Mouse (Mus musculus): Measurements from ENCODE around the gene Trim2. TPM values are rescaled to one million over a fixed set of nuclear protein-coding genes. Genes with fewer than 3 reads are reported as not detected.

Trim2 gene
- polyA plus RNA-seq, 1 experiment from 2014 or later = 8.0 TPM

DNA sequence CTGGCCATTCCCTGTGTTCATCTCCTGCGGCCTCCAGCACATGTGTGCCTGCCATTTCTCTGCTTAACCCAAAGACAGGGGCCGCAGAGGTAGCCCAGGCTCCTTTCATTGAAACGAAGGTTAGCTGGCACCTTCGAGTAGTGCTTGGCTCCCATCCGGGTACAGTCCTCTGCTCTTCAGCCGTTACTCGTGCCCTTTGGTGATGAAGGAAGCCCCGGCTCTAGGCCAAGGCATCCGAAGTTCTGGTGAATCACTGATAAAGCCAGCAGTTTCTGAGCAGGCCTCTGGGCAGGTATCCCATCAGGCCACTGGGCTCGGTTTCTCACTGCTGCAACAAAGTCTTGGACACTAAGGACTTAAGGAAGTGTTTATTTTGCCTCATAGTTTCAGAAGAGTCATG, 34.9 kb downstream of the Trim2 start:
- no peak overlapping the region for H3K27ac ChIP-seq
- WGBS = 89% methylated on average over 10 of the region's 10 CpGs
- peaks cover 25% of the 10 kb centered on the region for H3K4me1 ChIP-seq
- DNase-seq (ENCODE audit: low spot score) = no peak
- H3K27me3 ChIP-seq (ENCODE audit: insufficient read depth, poor library complexity, severe bottlenecking) = peaks cover 15% of the 10 kb centered on the region; the same call in 1 of the 2 replicates
- H3K4me3 ChIP-seq = no peak overlapping the region
- H3K36me3 ChIP-seq = no peaks in the 10 kb centered on the region
- H3K9me3 ChIP-seq = no peaks in the 10 kb centered on the region

GRCm38 (mm10) chr3:84271058-84271457, 35.6 kb downstream of the Trim2 start:
- Histone ChIP-seq H3K27ac (peak overlapping the region; percentile 30; the same call in 1 of the 2 replicates), H3K9me3 (no peaks in the 10 kb centered on the region), H3K27me3 (ENCODE audit: insufficient read depth, poor library complexity, severe bottlenecking) (peaks cover 23% of the 10 kb centered on the region), H3K4me1 (peaks cover 27% of the 10 kb centered on the region), H3K36me3 (no peaks in the 10 kb centered on the region), H3K4me3 (no peak overlapping the region)
- DNase-seq (ENCODE audit: low spot score) = no peak
- WGBS = 38% methylated on average over 6 of the region's 6 CpGs

DNA sequence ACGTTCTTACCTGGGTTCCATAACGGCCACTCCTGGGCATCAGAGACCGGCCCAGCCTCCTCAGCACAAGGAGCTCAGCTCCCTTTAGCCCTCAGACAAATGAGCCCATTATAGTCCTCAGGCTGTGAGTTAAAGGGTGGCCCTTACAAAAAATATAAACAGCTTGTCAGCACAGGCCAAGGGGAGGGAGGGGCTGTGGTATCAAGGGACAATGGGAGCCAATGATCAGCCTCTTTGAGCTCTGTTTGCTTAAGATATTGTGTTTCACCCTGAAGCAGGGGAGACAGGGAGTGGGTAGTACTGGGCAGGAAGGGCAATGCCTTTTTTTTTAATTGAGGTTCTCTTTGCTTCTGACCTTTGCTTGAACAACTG, 36.1 kb downstream of the Trim2 start:
- Histone ChIP-seq H3K4me3 (peak overlapping the region; percentile 44), H3K36me3 (no peaks in the 10 kb centered on the region), H3K4me1 (peaks cover 28% of the 10 kb centered on the region), H3K9me3 (no peaks in the 10 kb centered on the region), H3K27me3 (ENCODE audit: insufficient read depth, poor library complexity, severe bottlenecking) (peaks cover 26% of the 10 kb centered on the region), H3K27ac (peak overlapping the region; percentile 60; the same call in 1 of the 2 replicates)
- WGBS = 15% methylated on average over 3 of the region's 3 CpGs
- DNase-seq (ENCODE audit: low spot score) = no peak

DNA sequence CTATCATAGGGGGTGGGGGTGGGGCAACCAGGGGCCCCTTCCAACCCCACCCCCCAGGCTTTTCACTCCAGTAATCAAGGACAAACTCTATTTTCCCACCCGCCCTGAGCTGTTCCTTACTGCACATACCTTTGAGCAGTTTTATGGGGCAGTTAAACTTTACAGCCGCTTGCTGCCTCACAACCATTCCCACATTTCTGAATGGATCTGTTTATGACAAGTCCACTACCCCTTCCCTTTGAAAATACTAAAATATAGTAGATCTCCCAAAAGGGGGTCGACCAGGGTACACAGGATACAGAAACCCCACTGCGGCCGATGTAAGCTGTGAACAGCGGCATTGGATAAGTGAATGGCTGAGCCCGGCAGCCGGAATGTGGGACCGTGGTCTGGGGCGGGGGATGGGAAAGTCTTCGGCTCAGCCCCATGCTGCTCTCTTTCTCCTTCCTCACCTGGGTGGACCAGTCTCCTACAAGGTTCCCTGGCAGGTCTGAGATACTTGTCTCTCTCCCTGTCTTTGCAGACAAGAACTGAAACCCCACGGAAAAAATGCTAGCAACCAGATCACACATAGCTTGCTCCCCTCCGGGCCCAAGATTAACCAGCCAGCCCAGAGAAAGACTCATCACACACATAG, 36.6 kb downstream of the Trim2 start:
- no peak for DNase-seq (ENCODE audit: low spot score)
- Histone ChIP-seq H3K4me1 (peaks cover 28% of the 10 kb centered on the region), H3K9me3 (no peaks in the 10 kb centered on the region), H3K27ac (peak overlapping the region; percentile 60; the same call in 1 of the 2 replicates), H3K27me3 (ENCODE audit: insufficient read depth, poor library complexity, severe bottlenecking) (peaks cover 31% of the 10 kb centered on the region), H3K4me3 (peak overlapping the region; percentile 44), H3K36me3 (no peaks in the 10 kb centered on the region)
- 20% methylated on average over 13 of the region's 13 CpGs for WGBS

DNA sequence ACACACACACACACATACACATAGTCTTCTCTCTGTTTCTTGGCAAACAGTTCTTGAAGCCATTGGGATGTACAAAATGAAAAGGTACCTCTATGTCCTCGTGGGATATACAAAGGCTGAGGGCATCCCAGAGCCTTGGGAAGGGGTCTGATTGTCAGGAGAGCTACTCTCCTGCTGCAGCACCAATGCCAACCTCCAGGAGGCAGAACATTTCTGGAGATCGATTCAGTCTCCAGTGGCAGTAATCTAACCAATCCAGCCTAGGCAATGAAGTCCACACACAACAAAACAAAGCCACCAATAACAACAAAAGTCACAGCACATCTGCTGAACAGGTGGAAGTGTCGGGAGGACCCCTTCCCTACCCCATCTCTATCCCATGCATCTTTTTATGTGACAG, 38.2 kb downstream of the Trim2 start:
- Histone ChIP-seq H3K36me3 (no peaks in the 10 kb centered on the region), H3K4me3 (no peak overlapping the region), H3K27me3 (ENCODE audit: insufficient read depth, poor library complexity, severe bottlenecking) (peaks cover 45% of the 10 kb centered on the region), H3K4me1 (peaks cover 28% of the 10 kb centered on the region), H3K27ac (no peak overlapping the region), H3K9me3 (no peaks in the 10 kb centered on the region)
- WGBS = 58% methylated on average over 3 of the region's 3 CpGs
- no peak for DNase-seq (ENCODE audit: low spot score)

DNA sequence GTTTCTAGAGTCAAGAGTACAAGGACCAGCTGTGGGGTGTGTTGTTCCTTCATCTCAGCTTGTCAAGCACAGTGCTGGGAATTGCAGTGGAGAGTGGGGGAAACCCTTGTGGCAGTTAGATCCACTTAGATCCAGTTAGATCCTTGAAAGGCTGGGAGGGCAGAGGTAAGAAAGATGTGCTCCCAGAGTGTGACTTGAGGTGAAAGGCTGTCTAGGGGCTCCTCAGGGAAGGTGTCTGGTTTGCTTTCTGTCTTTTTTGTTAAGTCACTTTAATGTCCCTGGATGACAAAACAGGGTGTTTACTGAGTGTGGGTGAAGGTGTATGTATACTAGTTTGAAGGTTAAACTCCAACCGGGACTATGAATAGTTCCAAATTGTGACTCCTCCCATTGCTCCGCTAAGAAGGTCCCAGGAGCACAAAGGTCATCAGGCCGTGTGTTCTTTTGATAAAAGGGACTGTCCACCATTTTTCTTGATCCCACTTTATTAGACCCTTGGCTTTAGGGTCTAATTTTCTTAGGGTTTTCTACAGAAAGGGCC, 40.2 kb downstream of the Trim2 start:
- DNase-seq (ENCODE audit: low spot score) = no peak
- Histone ChIP-seq H3K27ac (no peak overlapping the region), H3K9me3 (no peaks in the 10 kb centered on the region), H3K27me3 (ENCODE audit: insufficient read depth, poor library complexity, severe bottlenecking) (peaks cover 59% of the 10 kb centered on the region), H3K4me1 (peaks cover 24% of the 10 kb centered on the region), H3K36me3 (no peaks in the 10 kb centered on the region), H3K4me3 (no peak overlapping the region)
- 61% methylated on average over 3 of the region's 3 CpGs for WGBS

- 77% methylated on average over 1 of the region's 1 CpGs for WGBS
- peaks cover 69% of the 10 kb centered on the region for H3K27me3 ChIP-seq (ENCODE audit: insufficient read depth, poor library complexity, severe bottlenecking)
Measured at GRCm38 (mm10) chr3:84265084-84265483, 41.6 kb downstream of the Trim2 start.

DNA sequence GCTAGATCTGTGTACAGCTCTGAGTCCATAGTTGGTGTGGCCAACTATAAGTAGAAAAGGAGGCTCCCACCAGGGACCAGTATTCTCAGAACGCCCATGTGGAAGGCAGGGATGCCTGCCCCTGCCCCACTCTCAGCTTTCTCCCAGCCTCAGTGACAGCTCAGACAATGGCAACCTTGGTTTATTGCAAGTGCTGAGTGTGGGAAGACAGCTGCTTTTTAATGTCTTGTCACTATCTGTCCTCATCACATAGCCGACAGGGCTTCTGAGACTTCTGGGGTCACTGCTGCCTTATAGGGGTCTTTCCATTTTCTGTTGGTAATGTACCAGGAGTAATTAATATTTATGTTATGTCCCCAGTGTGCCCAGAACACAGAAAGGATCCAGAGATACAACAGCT, 42.3 kb downstream of the Trim2 start:
- 54% methylated on average over 2 of the region's 2 CpGs for WGBS
- H3K4me1 ChIP-seq = peaks cover 15% of the 10 kb centered on the region
- no peak for DNase-seq (ENCODE audit: low spot score)
- H3K27ac ChIP-seq = no peak overlapping the region
- no peak overlapping the region for H3K4me3 ChIP-seq
- H3K9me3 ChIP-seq = no peaks in the 10 kb centered on the region
- no peaks in the 10 kb centered on the region for H3K36me3 ChIP-seq
- peaks cover 69% of the 10 kb centered on the region for H3K27me3 ChIP-seq (ENCODE audit: insufficient read depth, poor library complexity, severe bottlenecking)

More at GRCm38 (mm10) chr3:84265084-84265483, 41.6 kb downstream of the Trim2 start:
- no peaks in the 10 kb centered on the region for H3K36me3 ChIP-seq
- H3K4me1 ChIP-seq = peaks cover 20% of the 10 kb centered on the region
- H3K9me3 ChIP-seq = no peaks in the 10 kb centered on the region
- no peak for DNase-seq (ENCODE audit: low spot score)
- no peak overlapping the region for H3K4me3 ChIP-seq
- no peak overlapping the region for H3K27ac ChIP-seq

DNA sequence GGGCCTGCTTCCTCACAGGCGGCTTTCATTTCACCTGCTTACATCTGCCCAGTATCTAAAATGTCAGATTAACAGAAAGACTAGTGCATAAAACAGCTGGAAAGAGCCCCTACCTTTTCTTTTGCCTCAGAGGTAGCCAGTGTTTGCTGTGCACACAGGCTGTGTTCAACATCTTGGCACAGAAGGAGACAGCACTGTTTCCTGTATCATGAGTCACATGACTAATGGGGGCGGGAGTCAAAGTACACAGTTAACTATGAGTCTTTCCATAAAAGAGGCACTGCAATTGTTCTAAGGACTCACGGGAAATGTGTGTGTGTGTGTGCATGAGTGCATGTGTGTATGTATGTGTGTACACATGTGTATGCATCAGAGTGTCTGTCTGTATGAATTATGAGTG, 43.9 kb downstream of the Trim2 start:
- no peak overlapping the region for H3K27ac ChIP-seq
- 78% methylated on average over 3 of the region's 3 CpGs for WGBS
- no peaks in the 10 kb centered on the region for H3K36me3 ChIP-seq
- peaks cover 25% of the 10 kb centered on the region for H3K4me1 ChIP-seq
- DNase-seq (ENCODE audit: low spot score) = no peak
- H3K27me3 ChIP-seq (ENCODE audit: insufficient read depth, poor library complexity, severe bottlenecking) = peaks cover 72% of the 10 kb centered on the region
- no peak overlapping the region for H3K4me3 ChIP-seq
- H3K9me3 ChIP-seq = no peaks in the 10 kb centered on the region

- Histone ChIP-seq H3K4me3 (no peak overlapping the region), H3K4me1 (peaks cover 25% of the 10 kb centered on the region), H3K27me3 (ENCODE audit: insufficient read depth, poor library complexity, severe bottlenecking) (peaks cover 75% of the 10 kb centered on the region), H3K36me3 (no peaks in the 10 kb centered on the region), H3K9me3 (no peaks in the 10 kb centered on the region), H3K27ac (no peak overlapping the region)
- DNase-seq (ENCODE audit: low spot score) = no peak
- 92% methylated on average over 6 of the region's 6 CpGs for WGBS
Measured at GRCm38 (mm10) chr3:84261863-84262262, 44.8 kb downstream of the Trim2 start.

GRCm38 (mm10) chr3:84260837-84261236, 45.8 kb downstream of the Trim2 start:
- H3K27ac ChIP-seq = no peak overlapping the region
- no peaks in the 10 kb centered on the region for H3K36me3 ChIP-seq
- peaks cover 66% of the 10 kb centered on the region for H3K27me3 ChIP-seq (ENCODE audit: insufficient read depth, poor library complexity, severe bottlenecking)
- peaks cover 22% of the 10 kb centered on the region for H3K4me1 ChIP-seq
- no peak overlapping the region for H3K4me3 ChIP-seq
- 20% methylated on average over 7 of the region's 7 CpGs for WGBS
- DNase-seq (ENCODE audit: low spot score) = no peak
- H3K9me3 ChIP-seq = no peaks in the 10 kb centered on the region

- peaks cover 60% of the 10 kb centered on the region; the same call in 1 of the 2 replicates for H3K27me3 ChIP-seq (ENCODE audit: insufficient read depth, poor library complexity, severe bottlenecking)
Measured at GRCm38 (mm10) chr3:84260024-84260535, 46.6 kb downstream of the Trim2 start.

DNA sequence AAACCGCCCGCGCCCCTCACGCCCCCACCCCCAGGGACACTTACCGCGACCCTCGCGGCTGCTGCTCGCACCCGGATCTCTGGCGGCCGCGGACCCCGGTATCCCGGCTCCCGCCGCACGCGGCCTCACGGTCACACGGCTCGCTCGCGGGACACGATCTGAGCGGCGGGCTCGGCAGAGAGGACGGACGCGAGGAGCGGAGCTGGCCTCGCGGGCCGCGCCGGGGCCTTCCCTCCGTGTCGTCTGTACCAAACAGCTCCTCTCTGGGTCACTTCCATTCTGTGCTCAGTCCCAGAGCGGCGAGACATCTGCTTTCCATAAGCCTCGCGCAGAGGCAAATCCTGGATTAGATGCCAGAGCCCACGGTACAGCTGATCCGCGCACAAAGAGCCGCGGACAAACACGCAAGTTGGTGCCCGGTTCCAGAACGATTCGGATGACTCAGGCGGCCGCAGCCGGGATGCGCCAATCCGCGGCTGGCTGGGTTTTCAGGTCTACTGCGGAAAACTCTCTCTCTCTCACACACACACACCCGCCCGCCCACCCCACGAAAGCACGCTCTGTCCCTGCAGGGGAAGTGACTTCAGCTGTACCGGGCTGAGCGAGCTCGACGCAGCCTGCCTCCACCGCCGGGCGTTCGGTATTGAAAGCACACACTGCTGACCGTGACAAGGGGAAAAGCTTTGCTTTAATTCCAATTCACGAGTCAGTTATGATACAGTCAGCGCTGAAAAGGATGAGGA, 47.2 kb downstream of the Trim2 start:
- H3K4me3 ChIP-seq = peak overlapping the region; percentile 79
- no peaks in the 10 kb centered on the region for H3K36me3 ChIP-seq
- H3K27me3 ChIP-seq (ENCODE audit: insufficient read depth, poor library complexity, severe bottlenecking) = peaks cover 60% of the 10 kb centered on the region
- H3K27ac ChIP-seq = peak overlapping the region; percentile 86
- H3K4me1 ChIP-seq = peaks cover 22% of the 10 kb centered on the region
- no peak for DNase-seq (ENCODE audit: low spot score)
- no peaks in the 10 kb centered on the region for H3K9me3 ChIP-seq
- under 1% methylated on average over 74 of the region's 74 CpGs for WGBS

More at GRCm38 (mm10) chr3:84260024-84260535, 46.6 kb downstream of the Trim2 start:
- H3K4me3 ChIP-seq = peak overlapping the region; percentile 79
- H3K9me3 ChIP-seq = no peaks in the 10 kb centered on the region
- 3% methylated on average over 6 of the region's 8 CpGs for WGBS
- H3K36me3 ChIP-seq = no peaks in the 10 kb centered on the region
- no peak overlapping the region; the same call in 1 of the 2 replicates for H3K27ac ChIP-seq
- H3K4me1 ChIP-seq = peaks cover 22% of the 10 kb centered on the region
- no peak for DNase-seq (ENCODE audit: low spot score)

Data from heart, embryonic 10.5 days (tissue).